Mouse (Mus musculus) C2C12 (cell line): Measurements from ENCODE around the gene Tmed8. TPM values are rescaled to one million over a fixed set of nuclear protein-coding genes. Genes with fewer than 3 reads are reported as not detected.

ENCODE experiments used
- H3K27me3 ChIP-seq: one replicate; pipeline ENCODE4 v1.6.1; 2011; ENCODE audit not compliant: control insufficient read depth, insufficient read depth, insufficient read length
- H3K36me3 ChIP-seq: one replicate; pipeline ENCODE4 v1.6.1; 2011; ENCODE audit not compliant: control insufficient read depth, insufficient read depth
- H3K4me3 ChIP-seq: one replicate; pipeline ENCODE4 v1.5.1; 2011; ENCODE audit warnings: mild to moderate bottlenecking, control low read depth; ENCODE audit not compliant: poor library complexity, insufficient read depth, severe bottlenecking
- H3K79me2 ChIP-seq: one replicate; pipeline ENCODE4 v1.6.1; 2011; ENCODE audit not compliant: control insufficient read depth, insufficient read depth
- H3K79me3 ChIP-seq: one replicate; pipeline ENCODE4 v1.6.1; 2011; ENCODE audit warnings: low read depth, control low read depth
- H3ac ChIP-seq: one replicate; pipeline ENCODE3; 2011; ENCODE audit warnings: low read depth; ENCODE audit not compliant: control insufficient read depth, insufficient read length
- CEBPB ChIP-seq: IDR thresholded peaks from one replicate; pipeline ENCODE4 v1.6.1; 2011; ENCODE audit warnings: low read depth, mild to moderate bottlenecking, control low read depth, moderate library complexity
- CTCF ChIP-seq: IDR thresholded peaks from one replicate; pipeline ENCODE4 v1.5.1; 2011; ENCODE audit not compliant: control insufficient read depth, insufficient read depth, insufficient read length
- FOSL1 ChIP-seq: IDR thresholded peaks from one replicate; pipeline ENCODE4 v1.8.0; 2011; ENCODE audit warnings: mild to moderate bottlenecking, low read length; ENCODE audit not compliant: poor library complexity, insufficient read depth, severe bottlenecking
- MAX ChIP-seq: IDR thresholded peaks from one replicate; pipeline ENCODE4 v1.6.1; 2011; ENCODE audit warnings: mild to moderate bottlenecking, control low read depth
- MYOD1 ChIP-seq: IDR thresholded peaks from one replicate; pipeline ENCODE4 v1.6.1; 2011; ENCODE audit warnings: low read depth; ENCODE audit not compliant: control insufficient read depth, insufficient read length
- MYOG ChIP-seq: IDR thresholded peaks from one replicate; pipeline ENCODE4 v1.6.1; 2011; ENCODE audit not compliant: control insufficient read depth, insufficient read length; ENCODE audit errors: extremely low read depth
- USF1 ChIP-seq: IDR thresholded peaks from one replicate; pipeline ENCODE4 v1.6.1; 2011; ENCODE audit warnings: low read depth, mild to moderate bottlenecking, control low read depth, moderate library complexity
- polyA plus RNA-seq: library from polyadenylated mRNA; unstranded; fragments of >200 nt; fragmentation: generic; extraction: Trizol; gene quantifications from one replicate; pipeline ENCODE4 v1.2.1, GENCODE M21; 2012; ENCODE audit warnings: missing spikeins

Gene Tmed8
- polyA plus RNA-seq, 1 experiment, result 2.6 TPM

DNA sequence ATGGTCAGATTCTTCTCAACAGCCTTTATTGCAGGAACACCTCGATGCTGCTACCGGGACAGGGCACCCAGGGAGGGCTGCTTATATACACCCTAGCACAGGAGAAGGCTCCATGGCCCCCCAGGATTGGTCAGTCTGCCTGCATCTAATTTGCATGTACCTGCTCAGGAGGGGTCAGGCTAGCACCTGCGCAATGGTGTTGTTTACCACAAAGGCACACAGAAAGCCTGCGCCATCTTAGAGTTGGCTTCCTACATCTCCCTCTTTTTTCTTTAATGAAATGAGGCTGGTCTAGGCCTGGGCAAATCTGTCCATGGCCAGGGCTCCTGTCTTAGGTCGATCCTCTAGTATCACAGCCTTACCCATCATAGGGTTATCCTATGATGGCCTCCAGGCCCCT, 50.8 kb downstream of the Tmed8 start:
- no peak overlapping the region for H3K4me3 ChIP-seq
- H3K27me3 ChIP-seq, result no peaks in the 10 kb centered on the region
- H3K36me3 ChIP-seq, result no peaks in the 10 kb centered on the region
- no peak overlapping the region for H3ac ChIP-seq
- H3K79me2 ChIP-seq, result peaks cover 31% of the 10 kb centered on the region
- H3K79me3 ChIP-seq, result peaks cover 12% of the 10 kb centered on the region
- TF ChIP-seq MYOG, result no peak

DNA sequence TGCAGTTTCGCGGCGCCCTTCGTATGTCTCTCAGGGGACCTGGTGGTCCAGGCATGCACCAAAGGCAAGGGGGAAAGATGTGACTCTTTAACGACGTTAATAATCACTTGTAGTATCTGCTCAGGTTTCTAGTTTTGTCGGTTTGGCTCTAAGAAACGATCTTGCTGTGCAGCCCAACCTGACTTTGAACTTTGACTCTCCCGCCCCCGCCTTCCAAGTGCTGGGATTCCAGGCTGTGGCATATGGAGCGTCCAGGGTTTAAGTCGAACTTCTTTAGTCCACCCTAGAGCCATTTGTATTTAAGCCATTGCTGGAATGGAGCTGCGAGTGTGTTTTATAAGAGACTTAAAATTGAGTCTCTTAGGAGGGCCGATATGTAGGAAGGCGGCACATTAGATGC, 52.1 kb downstream of the Tmed8 start:
- no peaks in the 10 kb centered on the region for H3K36me3 ChIP-seq
- peaks cover 34% of the 10 kb centered on the region for H3K79me2 ChIP-seq
- TF ChIP-seq MAX (peak; percentile 1), MYOD1 (no peak)
- peak overlapping the region; percentile 85 for H3ac ChIP-seq
- peaks cover 15% of the 10 kb centered on the region for H3K79me3 ChIP-seq
- H3K27me3 ChIP-seq, result no peaks in the 10 kb centered on the region
- H3K4me3 ChIP-seq, result peak overlapping the region; percentile 99

DNA sequence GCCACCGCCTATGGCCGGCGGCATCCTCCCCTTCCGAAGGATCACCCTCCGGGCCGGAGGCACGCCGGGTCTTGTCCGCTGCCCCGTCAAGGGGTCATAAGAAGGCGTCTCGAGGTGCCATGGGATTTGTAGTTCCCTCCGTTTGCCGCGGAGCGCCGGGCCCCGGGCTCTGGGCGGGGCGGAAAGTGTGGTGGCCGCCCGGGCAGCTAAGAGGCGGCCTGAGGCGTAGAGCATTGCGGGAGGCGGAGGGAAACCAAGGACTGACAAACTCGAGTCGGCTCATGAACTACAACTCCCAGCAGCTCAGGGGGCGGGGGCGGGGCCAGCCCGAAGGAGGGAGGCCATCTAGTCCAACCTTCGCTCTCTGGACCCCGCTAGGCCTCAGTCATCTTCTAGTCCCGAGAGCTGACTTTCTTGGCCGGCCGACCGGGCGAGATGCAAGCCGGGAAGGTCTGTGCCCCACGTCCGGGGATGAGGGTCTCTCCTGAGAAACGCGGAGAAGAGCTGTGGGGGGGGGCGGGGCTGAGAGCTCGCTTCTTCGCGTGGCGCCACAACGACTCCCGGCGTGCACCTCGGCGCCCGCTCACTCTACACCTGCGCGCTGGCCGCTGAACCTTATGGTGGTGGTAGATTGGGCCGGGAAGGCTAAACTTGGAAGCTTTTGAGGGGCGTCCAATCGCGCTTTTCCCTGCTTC, 52.7 kb downstream of the Tmed8 start, which contains the start of gene Pomt2:
TSS of gene Pomt2 (minus strand) at position 574 of the 695 bp plus-strand sequence.
- H3K27me3 ChIP-seq, result no peaks in the 10 kb centered on the region
- TF ChIP-seq FOSL1 (no peak), MAX (peak; percentile 30)
- peak within 1 kb of the TSS; percentile 99 for H3K4me3 ChIP-seq
- peak within 1 kb of the TSS; percentile 85 for H3ac ChIP-seq
- no peaks in the 10 kb centered on the region for H3K36me3 ChIP-seq
- H3K79me3 ChIP-seq, result peaks cover 15% of the 10 kb centered on the region
- peaks cover 34% of the 10 kb centered on the region for H3K79me2 ChIP-seq

DNA sequence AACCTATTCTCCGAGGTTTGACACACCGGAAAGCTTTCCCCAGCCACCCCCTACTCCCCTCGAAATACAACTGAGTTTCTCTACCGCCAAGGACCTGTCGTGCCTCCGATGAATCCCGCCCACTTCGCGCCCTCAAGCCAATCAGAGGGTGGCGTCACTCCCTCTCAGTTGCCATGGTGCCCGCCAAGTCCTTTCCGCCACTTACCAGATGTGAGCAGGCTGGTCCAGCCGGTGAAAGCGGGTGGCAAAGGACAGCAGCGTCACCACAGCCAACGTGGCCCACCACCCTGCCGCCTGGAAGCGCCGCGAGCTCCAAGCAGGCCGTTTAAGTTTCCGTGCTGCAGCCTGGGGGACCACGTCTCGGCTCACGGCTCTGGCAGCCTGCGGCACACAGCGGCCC, 53.3 kb downstream of the Tmed8 start, which contains the start of gene Gstz1:
TSS of gene Gstz1 (plus strand) at position 200 of the 400 bp plus-strand sequence.
- Histone ChIP-seq H3ac (peak within 1 kb of the TSS; percentile 85), H3K4me3 (peak within 1 kb of the TSS; percentile 99), H3K79me2 (peaks cover 34% of the 10 kb centered on the region), H3K27me3 (no peaks in the 10 kb centered on the region), H3K36me3 (no peaks in the 10 kb centered on the region), H3K79me3 (peaks cover 15% of the 10 kb centered on the region)
- TF ChIP-seq USF1, result no peak
- TF ChIP-seq MYOD1, result no peak
- no peak for TF ChIP-seq CTCF
- no peak for TF ChIP-seq FOSL1
- TF ChIP-seq CEBPB, result no peak
- TF ChIP-seq MAX, result no peak
- TF ChIP-seq MYOG, result no peak

DNA sequence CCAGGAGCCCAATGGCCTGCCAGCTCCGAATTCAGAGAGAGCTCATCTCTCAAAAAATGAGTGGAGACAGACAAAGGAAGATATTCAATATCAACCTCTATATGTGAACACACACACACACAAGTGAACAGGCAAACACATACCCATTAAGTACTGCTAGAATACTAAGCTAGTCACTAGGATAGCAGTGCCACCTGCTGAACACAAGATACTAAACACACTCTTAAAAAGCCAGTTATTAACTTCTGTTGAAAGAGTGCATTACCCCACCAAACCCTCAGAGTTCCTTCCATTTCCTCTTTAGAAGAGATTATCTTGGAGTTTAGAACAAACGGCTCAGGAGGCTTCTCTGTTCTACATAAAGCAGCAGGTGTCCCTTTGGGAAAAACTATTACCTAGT, 58.1 kb downstream of the Tmed8 start:
- H3K79me3 ChIP-seq, result peaks cover 13% of the 10 kb centered on the region
- no peak overlapping the region for H3K4me3 ChIP-seq
- peaks cover 10% of the 10 kb centered on the region for H3K36me3 ChIP-seq
- no peaks in the 10 kb centered on the region for H3K27me3 ChIP-seq
- TF ChIP-seq CTCF (no peak), MAX (no peak), FOSL1 (no peak), CEBPB (no peak), MYOG (no peak), USF1 (no peak)
- peaks cover 23% of the 10 kb centered on the region for H3K79me2 ChIP-seq
- no peak overlapping the region for H3ac ChIP-seq

DNA sequence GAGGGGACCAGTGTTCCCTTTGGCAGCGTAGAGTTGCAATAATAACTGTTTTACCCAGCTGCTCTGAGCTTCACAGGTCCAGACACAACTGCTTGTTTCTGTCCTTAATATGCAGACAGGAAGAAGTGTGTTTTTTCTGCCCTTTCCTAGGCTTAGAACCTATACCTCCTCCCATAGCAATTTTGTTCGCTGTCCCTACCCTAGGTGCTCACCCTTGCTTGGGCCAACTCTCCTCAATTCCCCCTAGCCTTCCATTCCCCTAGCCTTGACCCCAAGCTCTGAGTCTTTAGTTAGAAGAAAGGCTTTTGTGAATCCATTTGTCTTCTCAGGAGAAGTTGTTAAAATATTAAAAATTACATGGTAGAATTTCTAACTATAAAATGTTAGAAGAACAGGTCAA, 61.5 kb downstream of the Tmed8 start:
- Histone ChIP-seq H3K79me2 (peaks cover 3% of the 10 kb centered on the region), H3K4me3 (no peak overlapping the region), H3ac (no peak overlapping the region), H3K79me3 (peaks cover under 1% of the 10 kb centered on the region), H3K27me3 (no peaks in the 10 kb centered on the region), H3K36me3 (peaks cover 26% of the 10 kb centered on the region)
- TF ChIP-seq USF1 (no peak), CTCF (no peak), MYOD1 (no peak), CEBPB (no peak), MAX (no peak), FOSL1 (no peak), MYOG (no peak)
